Mouse (Mus musculus): Measurements from ENCODE around the gene Rgs19. TPM values are rescaled to one million over a fixed set of nuclear protein-coding genes. Genes with fewer than 3 reads are reported as not detected.
A peak's percentile ranks its signal among the peaks of the same experiment; 100 is the strongest.

Gene Rgs19
- polyA plus RNA-seq, 1 experiment from 2014 or later: 64.2 TPM

DNA sequence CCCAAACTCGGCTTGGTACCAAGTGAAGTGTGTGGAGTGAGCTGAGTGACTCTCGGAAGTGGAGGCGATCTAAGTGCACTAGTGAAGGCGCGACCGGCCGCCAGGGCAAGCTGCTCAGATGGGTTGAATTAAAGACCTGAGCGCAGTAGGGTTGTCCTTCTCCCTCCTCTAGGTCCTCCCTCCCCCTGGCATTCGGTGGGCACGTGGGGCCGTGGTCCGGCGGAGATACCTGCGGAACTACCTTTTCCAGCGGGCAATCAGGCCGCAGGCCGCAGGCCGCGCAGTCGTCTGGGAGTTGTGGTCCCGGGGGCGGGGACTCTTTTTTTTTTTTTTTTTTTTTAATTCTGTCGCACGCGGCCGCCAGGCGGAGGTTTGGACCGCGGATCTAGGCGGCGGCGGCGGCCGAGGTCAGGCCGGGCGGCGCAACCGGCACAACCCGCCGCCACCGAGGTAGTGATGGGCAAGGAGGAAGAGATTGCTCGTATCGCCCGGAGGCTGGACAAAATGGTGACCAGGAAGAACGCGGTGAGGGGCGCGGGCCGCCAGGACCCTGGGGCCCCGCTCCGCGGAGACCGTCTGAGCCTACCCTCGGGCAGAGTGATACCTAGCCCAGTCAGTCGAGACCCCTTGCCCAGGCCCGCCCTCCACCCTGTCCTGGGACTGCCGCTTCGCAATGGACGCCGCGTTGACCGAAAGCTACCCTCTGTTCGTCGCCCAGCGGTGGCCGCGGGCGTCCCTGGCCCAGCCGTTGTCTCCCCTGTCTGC is 13.6 kb downstream of the Rgs19 start, which contains the start of gene Tcea2:
Gene Tcea2, plus strand, starts transcription at position 360 of the 765 bp plus-strand sequence.
- Histone ChIP-seq H3K9me3 (ENCODE audit: control insufficient read depth, low read length) (no peaks in the 10 kb centered on the region), H3K4me3 (ENCODE audit: low read depth, low read length) (peak within 1 kb of the TSS; percentile 66), H3K9ac (ENCODE audit: low read length) (peak within 1 kb of the TSS; percentile 84), H3K27me3 (replicated peaks; ENCODE audit: control insufficient read depth, insufficient read depth, low read length) (no peaks in the 10 kb centered on the region), H3K36me3 (ENCODE audit: control insufficient read depth, insufficient read depth, low read length) (peaks cover 4% of the 10 kb centered on the region; the same call in 1 of the 2 replicates), H3K4me1 (replicated peaks; ENCODE audit: control insufficient read depth, insufficient read depth, low read length) (peaks cover 11% of the 10 kb centered on the region; the same call in 1 of the 2 replicates), H3K27ac (ENCODE audit: low read depth) (no peak within 1 kb of the TSS; the same call in 1 of the 2 replicates), H3K4me2 (ENCODE audit: low read length) (peak within 1 kb of the TSS; percentile 95)
- DNase-seq (ENCODE audit: low spot score) (peak; percentile 90), ATAC-seq (replicated peaks; ENCODE audit: low FRiP score, low TSS enrichment, low read depth) (peak; percentile 63)
- under 1% methylated on average over 69 of the region's 69 CpGs for WGBS

DNA sequence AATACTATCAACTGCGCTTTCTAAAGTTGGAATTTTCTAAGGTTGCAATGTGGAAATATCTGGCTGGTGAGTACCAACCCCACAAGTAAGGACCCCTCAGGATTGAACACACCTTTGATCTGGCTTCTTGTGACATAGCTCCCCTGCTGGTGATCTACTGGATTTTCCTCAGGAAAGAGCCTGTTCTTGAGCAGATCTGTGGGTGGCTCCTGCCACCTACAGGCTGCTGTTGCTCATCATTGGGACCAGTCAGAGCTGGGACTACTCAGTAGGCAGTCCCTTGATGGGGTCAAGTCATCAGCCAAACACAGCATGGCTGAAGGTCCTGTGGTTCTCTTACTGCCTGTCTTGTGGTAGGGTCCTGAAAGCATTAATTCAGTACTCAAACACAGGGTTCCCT is 15.0 kb downstream of the Rgs19 start:
- no peak overlapping the region for H3K4me3 ChIP-seq (ENCODE audit: low read depth, low read length)
- H3K27ac ChIP-seq (ENCODE audit: low read depth): no peak overlapping the region
- WGBS: 17% methylated on average over 1 of the region's 1 CpGs
- H3K9ac ChIP-seq (ENCODE audit: low read length): no peak overlapping the region
- no peaks in the 10 kb centered on the region for H3K9me3 ChIP-seq (ENCODE audit: control insufficient read depth, low read length)
- ATAC-seq (replicated peaks; ENCODE audit: low FRiP score, low TSS enrichment, low read depth) (peak; percentile 69), DNase-seq (ENCODE audit: low spot score) (peak; percentile 76)
- H3K4me1 ChIP-seq (replicated peaks; ENCODE audit: control insufficient read depth, insufficient read depth, low read length): peaks cover 11% of the 10 kb centered on the region; the same call in 1 of the 2 replicates
- H3K36me3 ChIP-seq (ENCODE audit: control insufficient read depth, insufficient read depth, low read length): no peaks in the 10 kb centered on the region
- no peak overlapping the region for H3K4me2 ChIP-seq (ENCODE audit: low read length)
- 0 out of 2 replicates have a peak, but pooled peaks cover 4% of the 10 kb centered on the region for H3K27me3 ChIP-seq (replicated peaks; ENCODE audit: control insufficient read depth, insufficient read depth, low read length)

- Histone ChIP-seq H3K4me3 (ENCODE audit: low read depth, low read length) (no peak overlapping the region), H3K27me3 (replicated peaks; ENCODE audit: control insufficient read depth, insufficient read depth, low read length) (peaks cover 12% of the 10 kb centered on the region), H3K4me2 (ENCODE audit: low read length) (no peak overlapping the region), H3K4me1 (replicated peaks; ENCODE audit: control insufficient read depth, insufficient read depth, low read length) (peaks cover 11% of the 10 kb centered on the region; the same call in 1 of the 2 replicates), H3K9me3 (ENCODE audit: control insufficient read depth, low read length) (no peaks in the 10 kb centered on the region), H3K36me3 (ENCODE audit: control insufficient read depth, insufficient read depth, low read length) (no peaks in the 10 kb centered on the region), H3K9ac (ENCODE audit: low read length) (no peak overlapping the region), H3K27ac (ENCODE audit: low read depth) (no peak overlapping the region)
- WGBS: 42% methylated on average over 3 of the region's 3 CpGs
- no peak for DNase-seq (ENCODE audit: low spot score)
- no peak for ATAC-seq (replicated peaks; ENCODE audit: low FRiP score, low TSS enrichment, low read depth)
Measured at GRCm38 (mm10) chr2:181677755-181678098, 16.1 kb downstream of the Rgs19 start.

DNA sequence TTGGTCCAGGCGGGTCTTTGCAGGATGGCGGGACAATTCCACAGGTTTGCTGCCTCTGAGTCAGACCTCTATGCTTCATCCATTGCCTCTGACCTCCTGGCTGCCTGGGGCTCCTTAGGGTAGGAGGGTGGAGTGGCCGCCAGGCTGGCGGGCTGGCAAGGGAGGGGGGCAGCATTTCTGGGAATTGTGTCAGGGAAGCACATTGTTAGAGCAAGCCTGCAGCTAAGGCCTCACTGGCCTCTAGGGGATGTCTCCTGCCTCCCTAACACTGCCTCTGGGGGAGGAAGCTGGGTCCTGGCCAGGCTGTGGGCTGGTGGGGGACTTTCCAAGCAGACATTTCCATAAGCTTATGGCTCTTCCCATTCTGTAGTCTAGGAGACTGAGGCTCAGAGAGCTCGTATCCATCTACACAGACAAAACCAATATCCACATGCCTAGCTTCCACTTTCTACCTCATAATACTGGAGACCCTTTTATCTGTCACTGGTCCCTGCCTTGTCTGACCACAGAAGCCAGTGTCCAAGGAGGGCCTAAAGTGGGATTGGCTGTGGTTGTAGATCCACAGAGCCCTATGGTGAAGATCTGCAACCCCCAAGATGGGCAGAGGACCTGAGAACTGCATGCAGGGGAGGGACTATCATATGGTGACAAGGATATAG is 16.6 kb downstream of the Rgs19 start:
- H3K27me3 ChIP-seq (replicated peaks; ENCODE audit: control insufficient read depth, insufficient read depth, low read length): peaks cover 17% of the 10 kb centered on the region
- no peak overlapping the region for H3K27ac ChIP-seq (ENCODE audit: low read depth)
- ATAC-seq (replicated peaks; ENCODE audit: low FRiP score, low TSS enrichment, low read depth) (no peak), DNase-seq (ENCODE audit: low spot score) (no peak)
- no peaks in the 10 kb centered on the region for H3K36me3 ChIP-seq (ENCODE audit: control insufficient read depth, insufficient read depth, low read length)
- peaks cover 11% of the 10 kb centered on the region; the same call in 1 of the 2 replicates for H3K4me1 ChIP-seq (replicated peaks; ENCODE audit: control insufficient read depth, insufficient read depth, low read length)
- no peaks in the 10 kb centered on the region for H3K9me3 ChIP-seq (ENCODE audit: control insufficient read depth, low read length)
- H3K9ac ChIP-seq (ENCODE audit: low read length): no peak overlapping the region
- WGBS: 74% methylated on average over 5 of the region's 5 CpGs
- H3K4me3 ChIP-seq (ENCODE audit: low read depth, low read length): no peak overlapping the region
- H3K4me2 ChIP-seq (ENCODE audit: low read length): no peak overlapping the region

DNA sequence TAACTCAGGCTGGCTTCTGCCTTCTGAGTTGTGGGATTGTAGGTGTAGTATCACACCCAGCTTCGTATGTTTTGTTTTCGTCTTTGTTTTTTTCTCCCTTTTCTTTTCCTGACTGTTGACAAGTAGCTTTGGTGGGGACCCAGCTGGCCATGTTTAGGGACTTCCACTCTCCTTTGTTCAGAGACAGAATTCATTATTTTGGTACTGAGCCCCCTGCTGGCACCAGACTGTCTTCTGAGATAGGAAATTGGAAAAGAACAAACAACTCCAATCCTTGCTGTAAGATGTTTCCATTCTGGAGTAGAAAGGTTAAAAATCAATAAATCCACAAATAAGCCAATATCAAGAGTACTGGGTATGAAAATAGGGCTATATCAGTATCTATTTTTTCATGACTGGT is 17.4 kb downstream of the Rgs19 start:
- Histone ChIP-seq H3K4me3 (ENCODE audit: low read depth, low read length) (no peak overlapping the region), H3K27me3 (replicated peaks; ENCODE audit: control insufficient read depth, insufficient read depth, low read length) (peaks cover 25% of the 10 kb centered on the region), H3K36me3 (ENCODE audit: control insufficient read depth, insufficient read depth, low read length) (no peaks in the 10 kb centered on the region), H3K4me1 (replicated peaks; ENCODE audit: control insufficient read depth, insufficient read depth, low read length) (peaks cover 11% of the 10 kb centered on the region; the same call in 1 of the 2 replicates), H3K4me2 (ENCODE audit: low read length) (no peak overlapping the region), H3K27ac (ENCODE audit: low read depth) (no peak overlapping the region), H3K9ac (ENCODE audit: low read length) (no peak overlapping the region), H3K9me3 (ENCODE audit: control insufficient read depth, low read length) (no peaks in the 10 kb centered on the region)
- DNase-seq (ENCODE audit: low spot score) (no peak), ATAC-seq (replicated peaks; ENCODE audit: low FRiP score, low TSS enrichment, low read depth) (no peak)
- 70% methylated on average over 2 of the region's 2 CpGs for WGBS

GRCm38 (mm10) chr2:181675454-181675853 is 18.3 kb downstream of the Rgs19 start:
- peak overlapping the region; percentile 43 for H3K4me2 ChIP-seq (ENCODE audit: low read length)
- no peak overlapping the region for H3K9ac ChIP-seq (ENCODE audit: low read length)
- H3K27ac ChIP-seq (ENCODE audit: low read depth): no peak overlapping the region
- no peaks in the 10 kb centered on the region for H3K9me3 ChIP-seq (ENCODE audit: control insufficient read depth, low read length)
- 3% methylated on average over 14 of the region's 14 CpGs for WGBS
- DNase-seq (ENCODE audit: low spot score) (no peak), ATAC-seq (replicated peaks; ENCODE audit: low FRiP score, low TSS enrichment, low read depth) (no peak)
- H3K36me3 ChIP-seq (ENCODE audit: control insufficient read depth, insufficient read depth, low read length): no peaks in the 10 kb centered on the region
- no peak overlapping the region for H3K4me3 ChIP-seq (ENCODE audit: low read depth, low read length)
- H3K4me1 ChIP-seq (replicated peaks; ENCODE audit: control insufficient read depth, insufficient read depth, low read length): peaks cover 5% of the 10 kb centered on the region; the same call in 1 of the 2 replicates
- peaks cover 35% of the 10 kb centered on the region for H3K27me3 ChIP-seq (replicated peaks; ENCODE audit: control insufficient read depth, insufficient read depth, low read length)

DNA sequence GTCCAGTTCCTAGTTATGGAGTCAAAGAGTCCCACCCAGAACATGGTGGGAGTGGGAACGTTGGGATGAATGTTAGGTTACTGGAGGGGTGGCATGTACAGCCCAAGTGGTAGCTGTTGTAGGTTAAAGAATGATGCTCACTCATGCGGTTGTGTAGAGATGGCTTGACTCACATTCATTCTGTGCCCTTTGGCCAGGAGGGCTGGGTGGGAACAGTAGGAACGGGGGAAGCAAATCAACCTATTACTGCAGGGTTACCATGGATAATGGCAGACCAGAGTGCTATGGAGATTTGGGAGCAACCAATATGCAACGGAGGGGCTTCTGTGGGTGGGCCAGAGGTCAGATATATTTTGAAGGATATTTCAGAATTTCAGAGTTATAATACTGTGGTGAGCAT is 18.8 kb downstream of the Rgs19 start:
- Histone ChIP-seq H3K36me3 (ENCODE audit: control insufficient read depth, insufficient read depth, low read length) (no peaks in the 10 kb centered on the region), H3K4me3 (ENCODE audit: low read depth, low read length) (no peak overlapping the region), H3K4me2 (ENCODE audit: low read length) (no peak overlapping the region), H3K9ac (ENCODE audit: low read length) (no peak overlapping the region), H3K4me1 (replicated peaks; ENCODE audit: control insufficient read depth, insufficient read depth, low read length) (peaks cover 5% of the 10 kb centered on the region; the same call in 1 of the 2 replicates), H3K27me3 (replicated peaks; ENCODE audit: control insufficient read depth, insufficient read depth, low read length) (peaks cover 40% of the 10 kb centered on the region), H3K27ac (ENCODE audit: low read depth) (no peak overlapping the region), H3K9me3 (ENCODE audit: control insufficient read depth, low read length) (no peaks in the 10 kb centered on the region)
- DNase-seq (ENCODE audit: low spot score): no peak
- no peak for ATAC-seq (replicated peaks; ENCODE audit: low FRiP score, low TSS enrichment, low read depth)
- 81% methylated on average over 4 of the region's 4 CpGs for WGBS

DNA sequence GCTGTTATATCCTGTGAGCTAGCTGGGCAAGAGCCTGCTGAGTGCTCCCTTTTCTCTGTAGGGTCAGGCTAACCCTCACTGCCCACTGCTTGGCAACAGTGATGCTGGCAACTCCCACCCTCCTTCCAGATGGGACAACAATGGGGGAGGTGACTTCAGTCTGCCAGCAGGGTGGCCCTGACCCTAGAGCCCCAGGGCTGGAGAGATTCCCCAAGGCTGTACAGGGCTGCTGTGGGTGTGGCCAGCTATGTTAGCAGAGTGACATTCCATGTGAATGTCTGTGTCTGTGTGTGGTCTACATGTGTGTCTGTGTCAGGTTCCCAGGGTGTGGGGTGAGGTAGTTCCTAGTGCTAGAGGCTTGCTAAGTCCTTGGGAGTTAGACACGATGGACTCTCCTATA is 20.3 kb downstream of the Rgs19 start:
- ATAC-seq (replicated peaks; ENCODE audit: low FRiP score, low TSS enrichment, low read depth): no peak
- H3K9me3 ChIP-seq (ENCODE audit: control insufficient read depth, low read length): no peaks in the 10 kb centered on the region
- H3K9ac ChIP-seq (ENCODE audit: low read length): no peak overlapping the region
- peaks cover 5% of the 10 kb centered on the region; the same call in 1 of the 2 replicates for H3K4me1 ChIP-seq (replicated peaks; ENCODE audit: control insufficient read depth, insufficient read depth, low read length)
- H3K4me2 ChIP-seq (ENCODE audit: low read length): no peak overlapping the region
- no peak for DNase-seq (ENCODE audit: low spot score)
- H3K27me3 ChIP-seq (replicated peaks; ENCODE audit: control insufficient read depth, insufficient read depth, low read length): peaks cover 55% of the 10 kb centered on the region
- WGBS: 43% methylated on average over 1 of the region's 1 CpGs
- H3K36me3 ChIP-seq (ENCODE audit: control insufficient read depth, insufficient read depth, low read length): no peaks in the 10 kb centered on the region
- H3K27ac ChIP-seq (ENCODE audit: low read depth): no peak overlapping the region
- no peak overlapping the region for H3K4me3 ChIP-seq (ENCODE audit: low read depth, low read length)

Data from intestine, embryonic 14.5 days (tissue).